Mouse (Mus musculus): Measurements from ENCODE around the gene Tex26.

GRCm38 (mm10) chr5:149496401-149497066 lies 57.1 kb downstream of the Tex26 start:
- TF ChIP-seq CTCF (IDR thresholded peaks at IDR 0.05; ENCODE audit: low read depth, low read length): no peak
- no peak for TF ChIP-seq POLR2A (IDR thresholded peaks at IDR 0.05; ENCODE audit: extremely low read depth, insufficient read depth, low read length)
